25 mouse cellular contexts compared by ENCODE assay signal in genomic region chr5:52551318-52551632, GRCm38 (mm10). TPM values are rescaled to one million over a fixed set of nuclear protein-coding genes. Genes with fewer than 3 reads are reported as not detected.
DNase-seq lines count a peak whose midpoint lies in the region; ATAC-seq and TF ChIP-seq lines count a peak whose summit lies in the region.
"Had no signal": no experiment of that assay in that cellular context is flagged by ENCODE, and none has a peak within 500 bp of the region (broad histone marks: within the 10 kb centered on the region; RNA-seq: fewer than 3 reads in every experiment).

No protein-coding gene starts in this region.

- H3K4me3 ChIP-seq in forebrain, embryonic 14.5 days (ENCODE audit: low read depth, low read length) = no peak overlapping the region
- no peak overlapping the region for H3K4me3 ChIP-seq in hindbrain, embryonic 14.5 days (replicated peaks; ENCODE audit: low read length)
- H3K4me3 ChIP-seq in midbrain, embryonic 15.5 days = no peak overlapping the region
- no peak overlapping the region for H3K4me3 ChIP-seq in layer of hippocampus, adult 2 months
- H3K4me3 ChIP-seq: embryonic facial prominence, embryonic 15.5 days; gastrocnemius, adult 2 months; limb, embryonic 13.5 days; lung, embryonic 15.5 days had no signal

- ATAC-seq in frontal cortex, adult (ENCODE audit: low TSS enrichment) = peak; percentile 20; the same call in 1 of the 2 replicates
- 0 out of 2 replicates have a peak, but pooled peaks have one; percentile 10 for ATAC-seq in forebrain, embryonic 14.5 days
- ATAC-seq in hindbrain, embryonic 14.5 days (ENCODE audit: low FRiP score) = peak; percentile 38; the same call in 1 of the 2 replicates
- peak; percentile 46 for ATAC-seq in midbrain, embryonic 15.5 days (replicated peaks)
- ATAC-seq: activated CD4-positive, CD25-positive, alpha-beta regulatory T cell, adult 4 months; inflammation-experienced regulatory T-cells, adult 6 months had no signal

- 68% methylated on average over 3 of the region's 3 CpGs for WGBS in forebrain, embryonic 14.5 days
- 45% methylated on average over 3 of the region's 3 CpGs for WGBS in hindbrain, embryonic 14.5 days
- WGBS in midbrain, embryonic 15.5 days = 50% methylated on average over 3 of the region's 3 CpGs

- TF ChIP-seq CTCF in layer of hippocampus, adult 2 months (conservative IDR thresholded peaks at IDR 0.05) = no peak

- no peak for DNase-seq in frontal cortex, adult 2 months (ENCODE audit: extremely low spot score in 1 of 2, low spot score in 1 of 2)
- DNase-seq in forebrain, embryonic 14.5 days (ENCODE audit: low spot score) = no peak
- no peak for DNase-seq in hindbrain, embryonic 14.5 days (ENCODE audit: low spot score)
- no peak for DNase-seq in urinary bladder, postnatal 36 days (ENCODE audit: low spot score in 2 of 2)
- no peak for DNase-seq in gastrocnemius, postnatal 25 days
- DNase-seq in layer of hippocampus, adult 2 months (ENCODE audit: low spot score in 2 of 2) = no peak
- DNase-seq: adrenal gland, postnatal 10 days; cerebellum, adult 11 months; cerebellum, postnatal 14 days; gastrocnemius, adult 2 months; heart, adult 18-20 months; kidney, adult 2 months; kidney, postnatal 10 days; layer of hippocampus, postnatal 36 days; lung, postnatal 4 days; spleen, adult 18-20 months had no signal

- no peaks in the 10 kb centered on the region for H3K27me3 ChIP-seq in forebrain, embryonic 14.5 days (replicated peaks; ENCODE audit: control insufficient read depth, insufficient read depth, low read length)
- no peaks in the 10 kb centered on the region for H3K27me3 ChIP-seq in hindbrain, embryonic 14.5 days (ENCODE audit: control insufficient read depth, insufficient read depth, low read length)
- H3K27me3 ChIP-seq in midbrain, embryonic 15.5 days (replicated peaks) = no peaks in the 10 kb centered on the region
- H3K27me3 ChIP-seq: embryonic facial prominence, embryonic 15.5 days; limb, embryonic 13.5 days; lung, embryonic 15.5 days had no signal

- no peaks in the 10 kb centered on the region for H3K4me1 ChIP-seq in forebrain, embryonic 14.5 days (ENCODE audit: control insufficient read depth, insufficient read depth, low read length)
- 0 out of 2 replicates have a peak, but pooled peaks cover 9% of the 10 kb centered on the region for H3K4me1 ChIP-seq in hindbrain, embryonic 14.5 days (replicated peaks; ENCODE audit: control insufficient read depth, insufficient read depth, low read length)
- H3K4me1 ChIP-seq in midbrain, embryonic 15.5 days = peaks cover 7% of the 10 kb centered on the region
- H3K4me1 ChIP-seq: lung, embryonic 15.5 days had no signal

- no peaks in the 10 kb centered on the region for H3K36me3 ChIP-seq in forebrain, embryonic 14.5 days (ENCODE audit: control insufficient read depth, insufficient read depth, low read length)
- no peaks in the 10 kb centered on the region for H3K36me3 ChIP-seq in hindbrain, embryonic 14.5 days (replicated peaks; ENCODE audit: control insufficient read depth, insufficient read depth)
- no peaks in the 10 kb centered on the region for H3K36me3 ChIP-seq in midbrain, embryonic 15.5 days (replicated peaks)
- H3K36me3 ChIP-seq: embryonic facial prominence, embryonic 15.5 days; G1E; limb, embryonic 13.5 days; lung, embryonic 15.5 days had no signal

- H3K9ac ChIP-seq in forebrain, embryonic 14.5 days (ENCODE audit: low read length) = no peak overlapping the region
- peak overlapping the region; percentile 25; the same call in 1 of the 2 replicates for H3K9ac ChIP-seq in hindbrain, embryonic 14.5 days
- 0 out of 2 replicates have a peak overlapping the region, but pooled peaks have one; percentile 8 for H3K9ac ChIP-seq in midbrain, embryonic 15.5 days
- H3K9ac ChIP-seq: embryonic facial prominence, embryonic 15.5 days; limb, embryonic 13.5 days; liver, embryonic 14.5 days; lung, embryonic 15.5 days had no signal

- no peak overlapping the region for H3K4me2 ChIP-seq in forebrain, embryonic 14.5 days (ENCODE audit: low read length)
- peak overlapping the region; percentile 21; the same call in 1 of the 2 replicates for H3K4me2 ChIP-seq in hindbrain, embryonic 14.5 days (replicated peaks)
- peak overlapping the region; percentile 18; the same call in 1 of the 2 replicates for H3K4me2 ChIP-seq in midbrain, embryonic 15.5 days
- H3K4me2 ChIP-seq: embryonic facial prominence, embryonic 15.5 days; limb, embryonic 13.5 days; lung, embryonic 15.5 days had no signal

- no peaks in the 10 kb centered on the region for H3K9me3 ChIP-seq in forebrain, embryonic 14.5 days (replicated peaks; ENCODE audit: control insufficient read depth, low read length)
- no peaks in the 10 kb centered on the region for H3K9me3 ChIP-seq in hindbrain, embryonic 14.5 days (ENCODE audit: control insufficient read depth, low read length)
- no peaks in the 10 kb centered on the region for H3K9me3 ChIP-seq in midbrain, embryonic 15.5 days
- H3K9me3 ChIP-seq: embryonic facial prominence, embryonic 15.5 days; G1E; limb, embryonic 13.5 days; lung, embryonic 15.5 days had no signal

- H3K27ac ChIP-seq in forebrain, embryonic 14.5 days (ENCODE audit: low read depth, low read length) = no peak overlapping the region
- H3K27ac ChIP-seq in hindbrain, embryonic 14.5 days = peak overlapping the region; percentile 58
- H3K27ac ChIP-seq in midbrain, embryonic 15.5 days = peak overlapping the region; percentile 66
- H3K27ac ChIP-seq in layer of hippocampus, adult 2 months = no peak overlapping the region
- H3K27ac ChIP-seq: embryonic facial prominence, embryonic 15.5 days; gastrocnemius, adult 2 months; limb, embryonic 13.5 days; liver, embryonic 14.5 days; lung, embryonic 15.5 days had no signal

RNA-seq across cellular contexts. Expression of gene Lgi2, which starts 15.0 kb away (rescaled TPM):
- 21.3 and 22.5 TPM in 2 replicates for polyA plus RNA-seq in frontal cortex, adult 2 months (2012; rRNA removed)
- 1.4 and 1.7 TPM in 2 replicates for polyA plus RNA-seq in forebrain, embryonic 14.5 days (2014; fragmentation: Nextera tagmentation; extraction: Ambion mirVana)
- polyA plus RNA-seq in hindbrain, embryonic 14.5 days (2014; fragmentation: Nextera tagmentation; extraction: Ambion mirVana) = 6.5 and 6.9 TPM in 2 replicates
- 5.0 and 5.1 TPM in 2 replicates for polyA plus RNA-seq in midbrain, embryonic 15.5 days (2015; fragmentation: Nextera tagmentation; extraction: Ambion mirVana)
- total RNA-seq in gastrocnemius, postnatal 25 days (2021) = 1 to 10 TPM; 1.4 TPM
- total RNA-seq in layer of hippocampus, adult 2 months (2021) = 10 to 100 TPM; 21.2 to 22.8 TPM
- polyA plus RNA-seq: activated CD4-positive, CD25-positive, alpha-beta regulatory T cell, adult 4 months; G1E; inflammation-experienced regulatory T-cells, adult 6 months had no signal

Comparison
In these comparisons a context has a peak if more than half of its experiments do, and no peak if none do; other contexts are left out.
1. H3K27ac ChIP-seq: peak in hindbrain, embryonic 14.5 days (single experiment) and midbrain, embryonic 15.5 days (single experiment); none in forebrain, embryonic 14.5 days (single experiment) and layer of hippocampus, adult 2 months (single experiment).
2. Peak in every context shown above with its lines, with median percentiles within 50 percentile points of each other: ATAC-seq.